Mouse (Mus musculus) embryonic facial prominence, embryonic 15.5 days (tissue): ENCODE measurements around the gene Taf6l. TPM values are rescaled to one million over a fixed set of nuclear protein-coding genes. Genes with fewer than 3 reads are reported as not detected.

Source experiments
- ATAC-seq: fragments of 200-750 bp; cut with Nextera tagmentation; 2 replicates; pipeline ENCODE4 v1.8.0; 2017; ENCODE audit warnings: low read depth, moderate TSS enrichment; ENCODE audit not compliant: insufficient number of reproducible peaks, low FRiP score, low TSS enrichment
- H3K27ac ChIP-seq: fragments of 300-500 bp; sonication (generic); replicated peaks from 2 replicates; pipeline ENCODE4 v1.5.1; 2015; ENCODE audit warnings: mild to moderate bottlenecking, inconsistent platforms
- H3K27me3 ChIP-seq: fragments of 300-500 bp; sonication (generic); 2 replicates; pipeline ENCODE4 v1.6.1; 2015; ENCODE audit warnings: inconsistent platforms
- H3K36me3 ChIP-seq: fragments of 300-500 bp; sonication (generic); 2 replicates; pipeline ENCODE4 v1.6.1; 2015; ENCODE audit warnings: mild to moderate bottlenecking, inconsistent platforms
- H3K4me1 ChIP-seq: fragments of 300-500 bp; sonication (generic); 2 replicates; pipeline ENCODE4 v1.6.1; 2015; ENCODE audit warnings: inconsistent platforms
- H3K4me2 ChIP-seq: fragments of 300-500 bp; sonication (generic); replicated peaks from 2 replicates; pipeline ENCODE4 v1.6.1; 2015; ENCODE audit warnings: mild to moderate bottlenecking, inconsistent platforms
- H3K4me3 ChIP-seq: fragments of 300-500 bp; sonication (generic); replicated peaks from 2 replicates; pipeline ENCODE4 v1.5.1; 2015; ENCODE audit warnings: mild to moderate bottlenecking, inconsistent platforms
- H3K9ac ChIP-seq: fragments of 300-500 bp; sonication (generic); 2 replicates; pipeline ENCODE4 v1.6.1; 2015; ENCODE audit warnings: inconsistent platforms
- H3K9me3 ChIP-seq: fragments of 300-500 bp; sonication (generic); replicated peaks from 2 replicates; pipeline ENCODE4 v1.6.1; 2016; ENCODE audit warnings: inconsistent platforms
- WGBS: fragments of 180-500 bp; shearing (Covaris S2); methylation state at CpG from one replicate; pipeline ENCODE4 v1.1.7; 2015; 5-methylcytosine and 5-hydroxymethylcytosine counted together
- polyA plus RNA-seq: library from polyadenylated mRNA; unstranded; fragments of >200 nt; fragmentation: Nextera tagmentation; extraction: Ambion mirVana; gene quantifications from 2 replicates; pipeline ENCODE4 v1.2.1, GENCODE M21; 2015

Taf6l gene
- polyA plus RNA-seq, 1 experiment from 2014 or later = 27.3 TPM

- Histone ChIP-seq H3K4me3 (peak overlapping the region; percentile 92), H3K27me3 (no peaks in the 10 kb centered on the region), H3K4me1 (peaks cover 20% of the 10 kb centered on the region), H3K9me3 (no peaks in the 10 kb centered on the region), H3K9ac (peak overlapping the region; percentile 96), H3K36me3 (peaks cover 28% of the 10 kb centered on the region), H3K4me2 (peak overlapping the region; percentile 56), H3K27ac (peak overlapping the region; percentile 92)
- ATAC-seq = no peak
- 1% methylated on average over 14 of the region's 14 CpGs for WGBS
These were observed 28.7 kb downstream of the Taf6l start for GRCm38 (mm10) chr19:8757471-8757998.

- Histone ChIP-seq H3K4me1 (peaks cover 20% of the 10 kb centered on the region), H3K27ac (peak within 1 kb of the TSS; percentile 92), H3K4me3 (peak within 1 kb of the TSS; percentile 92), H3K9me3 (no peaks in the 10 kb centered on the region), H3K27me3 (no peaks in the 10 kb centered on the region), H3K36me3 (peaks cover 29% of the 10 kb centered on the region), H3K4me2 (peak within 1 kb of the TSS; percentile 56), H3K9ac (peak within 1 kb of the TSS; percentile 96)
- under 1% methylated on average over 75 of the region's 75 CpGs for WGBS
- ATAC-seq = peak; percentile 94
These were observed 29.4 kb downstream of the Taf6l start, which contains the start of gene Nxf1 for GRCm38 (mm10) chr19:8756635-8757387. TSS of gene Nxf1 (plus strand) at chr19:8757073.

GRCm38 (mm10) chr19:8755652-8756051 lies 30.6 kb downstream of the Taf6l start:
- H3K4me3 ChIP-seq = peak overlapping the region; percentile 92; the same call in 1 of the 2 replicates
- H3K4me2 ChIP-seq = peak overlapping the region; percentile 56
- H3K9ac ChIP-seq = no peak overlapping the region
- no peaks in the 10 kb centered on the region for H3K27me3 ChIP-seq
- no peaks in the 10 kb centered on the region for H3K9me3 ChIP-seq
- WGBS = 74% methylated on average over 3 of the region's 3 CpGs
- no peak for ATAC-seq
- 0 out of 2 replicates have a peak overlapping the region, but pooled peaks have one; percentile 92 for H3K27ac ChIP-seq
- H3K4me1 ChIP-seq = peaks cover 20% of the 10 kb centered on the region
- peaks cover 39% of the 10 kb centered on the region for H3K36me3 ChIP-seq

GRCm38 (mm10) chr19:8747368-8747767 lies 38.8 kb downstream of the Taf6l start:
- H3K36me3 ChIP-seq = peaks cover 95% of the 10 kb centered on the region

GRCm38 (mm10) chr19:8745382-8745781 lies 40.8 kb downstream of the Taf6l start:
- 96% methylated on average over 1 of the region's 1 CpGs for WGBS
- Histone ChIP-seq H3K27me3 (no peaks in the 10 kb centered on the region), H3K27ac (no peak overlapping the region), H3K4me3 (no peak overlapping the region), H3K9ac (no peak overlapping the region), H3K9me3 (no peaks in the 10 kb centered on the region), H3K4me1 (peaks cover 22% of the 10 kb centered on the region), H3K4me2 (no peak overlapping the region), H3K36me3 (peaks cover 80% of the 10 kb centered on the region)
- no peak for ATAC-seq

More at GRCm38 (mm10) chr19:8747368-8747767, 38.8 kb downstream of the Taf6l start:
- no peaks in the 10 kb centered on the region for H3K27me3 ChIP-seq
- no peaks in the 10 kb centered on the region for H3K9me3 ChIP-seq
- no peak overlapping the region for H3K4me3 ChIP-seq
- H3K27ac ChIP-seq = no peak overlapping the region
- H3K4me2 ChIP-seq = no peak overlapping the region
- 78% methylated on average over 2 of the region's 2 CpGs for WGBS
- peaks cover 11% of the 10 kb centered on the region for H3K4me1 ChIP-seq
- no peak overlapping the region for H3K9ac ChIP-seq
- no peak for ATAC-seq

GRCm38 (mm10) chr19:8742176-8742575 lies 44.0 kb downstream of the Taf6l start:
- Histone ChIP-seq H3K36me3 (peaks cover 73% of the 10 kb centered on the region), H3K4me3 (peak overlapping the region; percentile 66), H3K9me3 (no peaks in the 10 kb centered on the region), H3K27me3 (no peaks in the 10 kb centered on the region), H3K4me2 (peak overlapping the region; percentile 88), H3K9ac (peak overlapping the region; percentile 80), H3K4me1 (peaks cover 22% of the 10 kb centered on the region), H3K27ac (peak overlapping the region; percentile 99)
- no peak for ATAC-seq
- WGBS = 15% methylated on average over 14 of the region's 14 CpGs

- Histone ChIP-seq H3K9me3 (no peaks in the 10 kb centered on the region), H3K4me3 (peak within 1 kb of the TSS; percentile 66), H3K27ac (peak within 1 kb of the TSS; percentile 99), H3K4me1 (peaks cover 22% of the 10 kb centered on the region), H3K36me3 (peaks cover 67% of the 10 kb centered on the region), H3K9ac (peak within 1 kb of the TSS; percentile 80), H3K27me3 (no peaks in the 10 kb centered on the region), H3K4me2 (peak within 1 kb of the TSS; percentile 88)
- peak; percentile 98 for ATAC-seq
- WGBS = 0% methylated on average over 36 of the region's 36 CpGs
These were observed 44.9 kb downstream of the Taf6l start, which contains the start of gene Stx5a for GRCm38 (mm10) chr19:8741243-8741869. TSS of gene Stx5a (plus strand) at chr19:8741413.

- Histone ChIP-seq H3K4me3 (peak within 1 kb of the TSS; percentile 66), H3K4me2 (peak within 1 kb of the TSS; percentile 88), H3K27ac (peak within 1 kb of the TSS; percentile 99), H3K4me1 (peaks cover 22% of the 10 kb centered on the region), H3K27me3 (no peaks in the 10 kb centered on the region), H3K36me3 (peaks cover 59% of the 10 kb centered on the region), H3K9me3 (no peaks in the 10 kb centered on the region), H3K9ac (peak within 1 kb of the TSS; percentile 80)
- no peak for ATAC-seq
- WGBS = 66% methylated on average over 14 of the region's 14 CpGs
These were observed 45.6 kb downstream of the Taf6l start, which contains the start of gene 1700092M07Rik for GRCm38 (mm10) chr19:8740603-8741002. TSS of gene 1700092M07Rik (plus strand) at chr19:8740718.

- H3K9me3 ChIP-seq = no peaks in the 10 kb centered on the region
- no peak for ATAC-seq
- 87% methylated on average over 6 of the region's 6 CpGs for WGBS
- H3K4me3 ChIP-seq = no peak overlapping the region
- no peak overlapping the region for H3K9ac ChIP-seq
- H3K36me3 ChIP-seq = peaks cover 50% of the 10 kb centered on the region
- peaks cover 29% of the 10 kb centered on the region for H3K4me1 ChIP-seq
- no peak overlapping the region for H3K27ac ChIP-seq
- H3K27me3 ChIP-seq = no peaks in the 10 kb centered on the region
- no peak overlapping the region for H3K4me2 ChIP-seq
These were observed 46.6 kb downstream of the Taf6l start for GRCm38 (mm10) chr19:8739646-8740045.

GRCm38 (mm10) chr19:8738911-8739310 lies 47.3 kb downstream of the Taf6l start:
- WGBS = 92% methylated on average over 7 of the region's 7 CpGs

GRCm38 (mm10) chr19:8736160-8736467 lies 50.1 kb downstream of the Taf6l start:
- peak overlapping the region; percentile 77 for H3K27ac ChIP-seq
- no peak for ATAC-seq
- peak overlapping the region; percentile 79 for H3K9ac ChIP-seq
- H3K27me3 ChIP-seq = no peaks in the 10 kb centered on the region
- H3K4me2 ChIP-seq = peak overlapping the region; percentile 86
- no peaks in the 10 kb centered on the region for H3K9me3 ChIP-seq
- peak overlapping the region; percentile 90 for H3K4me3 ChIP-seq
- 2% methylated on average over 11 of the region's 11 CpGs for WGBS
- H3K36me3 ChIP-seq = peaks cover 30% of the 10 kb centered on the region
- H3K4me1 ChIP-seq = peaks cover 15% of the 10 kb centered on the region

More at GRCm38 (mm10) chr19:8738911-8739310, 47.3 kb downstream of the Taf6l start:
- Histone ChIP-seq H3K9me3 (no peaks in the 10 kb centered on the region), H3K9ac (no peak overlapping the region), H3K4me3 (no peak overlapping the region), H3K4me1 (peaks cover 29% of the 10 kb centered on the region), H3K36me3 (peaks cover 43% of the 10 kb centered on the region), H3K27ac (no peak overlapping the region), H3K4me2 (no peak overlapping the region), H3K27me3 (no peaks in the 10 kb centered on the region)
- ATAC-seq = no peak
